Mouse (Mus musculus) forebrain, embryonic 10.5 days (tissue): ENCODE results near the gene Cntn3. TPM values are rescaled to one million over a fixed set of nuclear protein-coding genes. Genes with fewer than 3 reads are reported as not detected.

Experiments
- DNase-seq: peaks from one replicate; pipeline ENCODE4 v3.0.0-alpha.2; 2017; ENCODE audit warnings: low spot score; ENCODE audit errors: extremely low spot score
- H3K27ac ChIP-seq: fragments of 300-500 bp; sonication (generic); 2 replicates; pipeline ENCODE4 v1.5.1; 2016; ENCODE audit warnings: mild to moderate bottlenecking
- H3K27me3 ChIP-seq: fragments of 300-500 bp; sonication (generic); 2 replicates; pipeline ENCODE4 v1.6.1; 2016; ENCODE audit warnings: mild to moderate bottlenecking; ENCODE audit not compliant: poor library complexity, severe bottlenecking
- H3K36me3 ChIP-seq: fragments of 300-500 bp; sonication (generic); replicated peaks from 2 replicates; pipeline ENCODE4 v1.6.1; 2016; ENCODE audit warnings: mild to moderate bottlenecking, moderate library complexity
- H3K4me1 ChIP-seq: fragments of 300-500 bp; sonication (generic); 2 replicates; pipeline ENCODE4 v1.6.1; 2016
- H3K4me3 ChIP-seq: fragments of 300-500 bp; sonication (generic); 2 replicates; pipeline ENCODE4 v1.5.1; 2016; ENCODE audit warnings: mild to moderate bottlenecking, moderate library complexity
- H3K9me3 ChIP-seq: fragments of 300-500 bp; sonication (generic); 2 replicates; pipeline ENCODE4 v1.6.1; 2016; ENCODE audit warnings: mild to moderate bottlenecking, moderate library complexity
- WGBS: fragments of 180-500 bp; shearing (Covaris S2); methylation state at CpG from one replicate; pipeline ENCODE4 v1.1.7; 2016; 5-methylcytosine and 5-hydroxymethylcytosine counted together
- polyA plus RNA-seq: library from polyadenylated mRNA; unstranded; fragments of >200 nt; fragmentation: Nextera tagmentation; extraction: Ambion mirVana; gene quantifications from 2 replicates; pipeline ENCODE4 v1.2.1, GENCODE M21; 2016

The Cntn3 gene
- polyA plus RNA-seq, 1 experiment from 2014 or later, result 0.25 TPM

DNA sequence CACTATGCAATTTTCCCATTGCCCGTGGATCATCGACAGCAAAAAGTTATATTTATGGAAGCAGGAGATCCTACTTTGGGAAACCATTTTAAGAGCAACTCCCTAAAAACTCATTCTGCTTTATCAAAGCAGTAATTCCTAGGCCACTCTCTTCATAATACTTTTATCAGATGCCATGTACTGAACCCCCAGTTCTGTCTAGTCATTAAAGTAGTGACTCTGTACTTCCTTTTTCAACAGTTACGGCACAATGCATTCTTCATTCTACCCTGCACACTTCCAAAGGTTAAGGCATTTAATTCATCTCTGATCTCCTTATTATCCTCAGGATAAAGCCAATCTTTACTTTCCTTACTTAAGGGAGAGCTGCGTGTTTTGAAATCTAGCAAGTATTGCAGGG lies 184.3 kb downstream of the Cntn3 start:
- DNase-seq, result no peak
- Histone ChIP-seq H3K9me3 (no peaks in the 10 kb centered on the region), H3K27me3 (no peaks in the 10 kb centered on the region), H3K4me1 (no peaks in the 10 kb centered on the region), H3K27ac (no peak overlapping the region), H3K4me3 (no peak overlapping the region), H3K36me3 (no peaks in the 10 kb centered on the region)
- 88% methylated on average over 4 of the region's 4 CpGs for WGBS

DNA sequence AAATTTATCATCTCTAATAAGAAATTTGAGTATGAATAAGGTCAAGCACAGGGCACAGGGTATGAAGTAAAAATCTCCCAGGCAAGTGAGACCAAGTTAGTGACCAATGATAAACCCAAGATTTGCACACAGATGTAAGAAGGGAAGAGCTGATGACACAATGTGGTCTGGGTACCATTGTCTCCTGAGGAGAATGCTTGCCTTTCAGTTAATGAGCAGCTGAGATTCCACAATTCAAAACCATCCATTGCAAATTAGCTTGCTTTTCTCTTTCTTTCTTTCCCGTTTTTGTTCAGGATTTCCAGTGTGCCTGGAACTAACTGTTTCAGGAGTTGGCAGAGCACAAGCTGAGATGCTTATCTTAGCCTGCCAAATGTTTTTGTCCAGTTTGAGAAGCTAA lies 200.8 kb downstream of the Cntn3 start:
- Histone ChIP-seq H3K27ac (no peak overlapping the region), H3K4me3 (no peak overlapping the region), H3K9me3 (no peaks in the 10 kb centered on the region), H3K27me3 (no peaks in the 10 kb centered on the region), H3K4me1 (peaks cover 14% of the 10 kb centered on the region), H3K36me3 (no peaks in the 10 kb centered on the region)
- 15% methylated on average over 1 of the region's 1 CpGs for WGBS
- DNase-seq, result no peak

GRCm38 (mm10) chr6:102363880-102364279 lies 209.0 kb downstream of the Cntn3 start:
- H3K27me3 ChIP-seq, result no peaks in the 10 kb centered on the region
- H3K4me3 ChIP-seq, result no peak overlapping the region
- H3K9me3 ChIP-seq, result no peaks in the 10 kb centered on the region
- H3K27ac ChIP-seq, result no peak overlapping the region
- no peak for DNase-seq
- H3K4me1 ChIP-seq, result no peaks in the 10 kb centered on the region
- H3K36me3 ChIP-seq, result no peaks in the 10 kb centered on the region

DNA sequence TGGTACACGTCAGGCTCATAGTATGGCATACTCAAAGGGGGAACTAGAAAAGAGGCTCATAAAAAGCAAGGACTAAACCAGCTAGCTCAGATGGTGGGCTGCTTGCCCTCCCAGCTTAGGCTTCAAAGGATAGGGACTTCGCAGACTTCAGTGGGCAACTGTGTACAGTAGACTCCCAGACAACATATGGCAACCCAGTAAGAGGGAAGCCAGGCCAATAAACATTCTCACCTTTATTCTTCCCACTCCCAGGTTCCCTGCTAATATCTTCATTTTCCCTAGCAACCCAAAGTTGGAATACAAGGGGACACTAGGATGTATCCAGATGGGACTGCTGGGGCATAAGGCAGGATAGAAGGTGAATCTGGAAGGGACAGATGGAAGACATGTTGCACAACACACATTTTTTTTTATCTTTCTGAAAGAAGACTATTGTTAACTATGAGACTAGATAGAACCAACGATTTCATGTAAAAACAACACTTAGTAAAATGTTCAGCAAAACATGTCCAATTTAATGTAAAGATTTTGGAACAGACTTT lies 209.5 kb downstream of the Cntn3 start:
- WGBS, result 88% methylated on average over 3 of the region's 3 CpGs
- Histone ChIP-seq H3K27me3 (no peaks in the 10 kb centered on the region), H3K9me3 (no peaks in the 10 kb centered on the region), H3K36me3 (no peaks in the 10 kb centered on the region), H3K27ac (no peak overlapping the region), H3K4me3 (no peak overlapping the region), H3K4me1 (no peaks in the 10 kb centered on the region)
- DNase-seq, result no peak

GRCm38 (mm10) chr6:102332144-102332543 lies 240.8 kb downstream of the Cntn3 start:
- H3K27me3 ChIP-seq, result no peaks in the 10 kb centered on the region
- 83% methylated on average over 3 of the region's 3 CpGs for WGBS
- H3K27ac ChIP-seq, result no peak overlapping the region
- no peak for DNase-seq
- no peaks in the 10 kb centered on the region for H3K9me3 ChIP-seq
- H3K4me1 ChIP-seq, result 0 out of 2 replicates have a peak, but pooled peaks cover 5% of the 10 kb centered on the region
- H3K4me3 ChIP-seq, result no peak overlapping the region
- H3K36me3 ChIP-seq, result no peaks in the 10 kb centered on the region

- H3K4me1 ChIP-seq, result no peaks in the 10 kb centered on the region
- no peaks in the 10 kb centered on the region for H3K9me3 ChIP-seq
- WGBS, result 89% methylated on average over 2 of the region's 2 CpGs
- DNase-seq, result no peak
- no peaks in the 10 kb centered on the region for H3K27me3 ChIP-seq
- no peak overlapping the region for H3K4me3 ChIP-seq
- H3K27ac ChIP-seq, result no peak overlapping the region
- H3K36me3 ChIP-seq, result no peaks in the 10 kb centered on the region
These were observed 246.2 kb downstream of the Cntn3 start for GRCm38 (mm10) chr6:102326711-102327110.

GRCm38 (mm10) chr6:102322614-102323284 lies 250.2 kb downstream of the Cntn3 start:
- 88% methylated on average over 4 of the region's 4 CpGs for WGBS
- Histone ChIP-seq H3K27me3 (no peaks in the 10 kb centered on the region), H3K36me3 (no peaks in the 10 kb centered on the region), H3K27ac (no peak overlapping the region), H3K4me1 (peaks cover 6% of the 10 kb centered on the region; the same call in 1 of the 2 replicates), H3K9me3 (no peaks in the 10 kb centered on the region), H3K4me3 (no peak overlapping the region)
- DNase-seq, result no peak

GRCm38 (mm10) chr6:102319755-102320154 lies 253.1 kb downstream of the Cntn3 start:
- Histone ChIP-seq H3K4me1 (peaks cover 6% of the 10 kb centered on the region; the same call in 1 of the 2 replicates), H3K27ac (no peak overlapping the region), H3K9me3 (no peaks in the 10 kb centered on the region), H3K36me3 (no peaks in the 10 kb centered on the region), H3K4me3 (no peak overlapping the region), H3K27me3 (no peaks in the 10 kb centered on the region)
- 82% methylated on average over 3 of the region's 3 CpGs for WGBS
- no peak for DNase-seq

GRCm38 (mm10) chr6:102282889-102283288 lies 290.0 kb downstream of the Cntn3 start:
- Histone ChIP-seq H3K27me3 (no peaks in the 10 kb centered on the region), H3K27ac (no peak overlapping the region), H3K4me1 (no peaks in the 10 kb centered on the region), H3K36me3 (no peaks in the 10 kb centered on the region), H3K4me3 (no peak overlapping the region), H3K9me3 (no peaks in the 10 kb centered on the region)
- 50% methylated on average over 2 of the region's 2 CpGs for WGBS
- no peak for DNase-seq

GRCm38 (mm10) chr6:102231015-102231414 lies 341.9 kb downstream of the Cntn3 start:
- no peaks in the 10 kb centered on the region for H3K4me1 ChIP-seq
- H3K27ac ChIP-seq, result no peak overlapping the region
- no peak overlapping the region for H3K4me3 ChIP-seq
- H3K27me3 ChIP-seq, result no peaks in the 10 kb centered on the region
- H3K36me3 ChIP-seq, result no peaks in the 10 kb centered on the region
- WGBS, result 84% methylated on average over 1 of the region's 1 CpGs
- no peaks in the 10 kb centered on the region for H3K9me3 ChIP-seq
- no peak for DNase-seq

- no peak overlapping the region for H3K27ac ChIP-seq
- WGBS, result 49% methylated on average over 1 of the region's 1 CpGs
- no peaks in the 10 kb centered on the region for H3K9me3 ChIP-seq
- DNase-seq, result no peak
- H3K27me3 ChIP-seq, result no peaks in the 10 kb centered on the region
- no peaks in the 10 kb centered on the region for H3K4me1 ChIP-seq
- H3K4me3 ChIP-seq, result no peak overlapping the region
- H3K36me3 ChIP-seq, result no peaks in the 10 kb centered on the region
These were observed 386.6 kb downstream of the Cntn3 start for GRCm38 (mm10) chr6:102186316-102186715.

DNA sequence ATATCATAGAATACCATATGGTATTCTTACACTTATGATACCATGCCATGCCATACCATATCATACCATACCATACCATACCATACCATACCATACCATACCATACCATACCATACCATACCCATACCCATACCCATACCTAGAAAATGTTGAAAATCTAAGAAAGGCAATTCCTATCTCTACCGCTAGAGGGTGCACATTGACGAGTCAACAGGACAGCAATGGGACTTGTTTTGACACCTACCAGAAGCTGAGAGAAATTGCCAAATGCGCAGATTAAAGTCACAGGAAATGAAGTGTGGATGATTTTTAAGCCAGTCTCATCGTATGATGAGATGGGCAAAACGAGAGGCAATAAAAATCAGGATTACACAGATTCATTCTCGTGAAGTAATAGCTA lies 402.0 kb downstream of the Cntn3 start:
- H3K4me3 ChIP-seq, result no peak overlapping the region
- H3K36me3 ChIP-seq, result no peaks in the 10 kb centered on the region
- no peaks in the 10 kb centered on the region for H3K27me3 ChIP-seq
- no peak overlapping the region for H3K27ac ChIP-seq
- no peak for DNase-seq
- no peaks in the 10 kb centered on the region for H3K4me1 ChIP-seq
- H3K9me3 ChIP-seq, result peaks cover 3% of the 10 kb centered on the region; the same call in 1 of the 2 replicates
- WGBS, result 40% methylated on average over 6 of the region's 6 CpGs

- Histone ChIP-seq H3K27ac (no peak overlapping the region), H3K9me3 (no peaks in the 10 kb centered on the region), H3K4me1 (0 out of 2 replicates have a peak, but pooled peaks cover 2% of the 10 kb centered on the region), H3K27me3 (no peaks in the 10 kb centered on the region), H3K36me3 (no peaks in the 10 kb centered on the region), H3K4me3 (no peak overlapping the region)
- 82% methylated on average over 3 of the region's 3 CpGs for WGBS
- no peak for DNase-seq
These were observed 411.7 kb downstream of the Cntn3 start for GRCm38 (mm10) chr6:102161186-102161585.
